Mouse (Mus musculus): ENCODE results near the gene Pef1. TPM values are rescaled to one million over a fixed set of nuclear protein-coding genes. Genes with fewer than 3 reads are reported as not detected.
A peak's percentile ranks its signal among the peaks of the same experiment; 100 is the strongest.

Pef1 gene
- polyA plus RNA-seq, 1 experiment from 2014 or later = 66.5 TPM

DNA sequence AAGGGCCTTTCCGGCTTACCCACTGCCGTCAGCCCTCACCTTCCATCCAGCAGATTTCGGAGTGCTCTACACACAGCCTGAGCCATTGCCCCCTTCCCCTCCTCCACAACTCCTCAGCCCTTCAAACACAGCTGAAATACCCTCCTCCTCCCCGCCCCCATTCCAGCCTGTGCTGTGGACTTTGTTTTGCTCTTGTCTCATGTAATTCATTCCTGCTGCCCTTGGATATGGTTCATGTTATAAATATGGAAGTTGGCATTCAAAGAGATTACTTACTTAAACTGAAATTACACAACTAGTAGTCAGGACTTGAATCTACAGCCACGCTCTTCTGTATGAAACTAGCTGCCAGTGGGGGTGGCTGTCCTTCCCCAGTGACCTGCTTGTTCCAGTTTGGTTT, 20.7 kb downstream of the Pef1 start:
- Histone ChIP-seq H3K27me3 (no peaks in the 10 kb centered on the region), H3K27ac (0 out of 2 replicates have a peak overlapping the region, but pooled peaks have one; percentile 49), H3K4me1 (peaks cover 10% of the 10 kb centered on the region), H3K9me3 (no peaks in the 10 kb centered on the region), H3K9ac (0 out of 2 replicates have a peak overlapping the region, but pooled peaks have one; percentile 40), H3K36me3 (peaks cover 71% of the 10 kb centered on the region), H3K4me3 (no peak overlapping the region), H3K4me2 (no peak overlapping the region)
- 64% methylated on average over 5 of the region's 5 CpGs for WGBS
- ATAC-seq (ENCODE audit: insufficient number of reproducible peaks, insufficient read depth, low FRiP score, low TSS enrichment, low read depth) = no peak

- Histone ChIP-seq H3K36me3 (peaks cover 71% of the 10 kb centered on the region), H3K9me3 (no peaks in the 10 kb centered on the region), H3K4me1 (peaks cover 10% of the 10 kb centered on the region), H3K27me3 (no peaks in the 10 kb centered on the region), H3K27ac (no peak overlapping the region), H3K9ac (no peak overlapping the region), H3K4me3 (no peak overlapping the region), H3K4me2 (no peak overlapping the region)
- no peak for ATAC-seq (ENCODE audit: insufficient number of reproducible peaks, insufficient read depth, low FRiP score, low TSS enrichment, low read depth)
- 83% methylated on average over 4 of the region's 4 CpGs for WGBS
Measured at GRCm38 (mm10) chr4:130124110-130124509, 21.8 kb downstream of the Pef1 start.

DNA sequence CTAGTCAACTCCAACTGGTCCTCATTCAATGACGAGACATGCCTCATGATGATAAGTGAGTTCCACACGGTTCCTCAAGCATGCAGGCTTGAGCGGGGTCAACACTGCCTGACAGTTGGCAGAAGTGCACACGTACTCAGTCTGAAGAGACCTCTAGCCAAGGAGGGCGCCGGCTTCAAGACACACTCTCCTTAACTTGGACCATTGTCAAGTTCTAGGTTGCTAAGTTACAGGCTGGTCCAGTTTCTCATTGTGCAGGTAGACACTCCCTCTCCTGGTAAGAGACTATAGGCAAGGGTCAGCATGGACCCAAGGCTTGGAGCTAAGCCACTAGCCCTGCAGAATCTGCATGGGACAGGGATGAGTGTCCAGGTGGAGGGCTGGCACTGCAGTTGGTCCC, 22.8 kb downstream of the Pef1 start:
- H3K27ac ChIP-seq = no peak overlapping the region
- no peak for ATAC-seq (ENCODE audit: insufficient number of reproducible peaks, insufficient read depth, low FRiP score, low TSS enrichment, low read depth)
- WGBS = 93% methylated on average over 6 of the region's 6 CpGs

GRCm38 (mm10) chr4:130125935-130126334, 23.6 kb downstream of the Pef1 start:
- Histone ChIP-seq H3K27ac (no peak overlapping the region), H3K9me3 (no peaks in the 10 kb centered on the region), H3K27me3 (no peaks in the 10 kb centered on the region), H3K36me3 (peaks cover 71% of the 10 kb centered on the region), H3K4me3 (no peak overlapping the region), H3K4me2 (no peak overlapping the region), H3K9ac (no peak overlapping the region), H3K4me1 (peaks cover 21% of the 10 kb centered on the region)
- no peak for ATAC-seq (ENCODE audit: insufficient number of reproducible peaks, insufficient read depth, low FRiP score, low TSS enrichment, low read depth)
- WGBS = 18% methylated on average over 5 of the region's 5 CpGs

More for the DNA sequence above, 22.8 kb downstream of the Pef1 start:
- Histone ChIP-seq H3K27me3 (no peaks in the 10 kb centered on the region), H3K9ac (no peak overlapping the region), H3K36me3 (peaks cover 71% of the 10 kb centered on the region), H3K9me3 (no peaks in the 10 kb centered on the region), H3K4me1 (peaks cover 13% of the 10 kb centered on the region), H3K4me2 (no peak overlapping the region), H3K4me3 (no peak overlapping the region)

- 88% methylated on average over 5 of the region's 5 CpGs for WGBS
- no peak overlapping the region for H3K4me3 ChIP-seq
Measured at GRCm38 (mm10) chr4:130128907-130129306, 26.5 kb downstream of the Pef1 start.

GRCm38 (mm10) chr4:130130082-130130481, 27.7 kb downstream of the Pef1 start:
- Histone ChIP-seq H3K27me3 (peaks cover 5% of the 10 kb centered on the region; the same call in 1 of the 2 replicates), H3K4me2 (no peak overlapping the region)

More at GRCm38 (mm10) chr4:130128907-130129306, 26.5 kb downstream of the Pef1 start:
- no peak for ATAC-seq (ENCODE audit: insufficient number of reproducible peaks, insufficient read depth, low FRiP score, low TSS enrichment, low read depth)
- Histone ChIP-seq H3K4me1 (peaks cover 19% of the 10 kb centered on the region), H3K4me2 (no peak overlapping the region), H3K36me3 (peaks cover 41% of the 10 kb centered on the region), H3K9me3 (no peaks in the 10 kb centered on the region), H3K9ac (no peak overlapping the region), H3K27me3 (no peaks in the 10 kb centered on the region), H3K27ac (no peak overlapping the region)

GRCm38 (mm10) chr4:130130641-130131350, 28.4 kb downstream of the Pef1 start:
- H3K36me3 ChIP-seq = peaks cover 23% of the 10 kb centered on the region
- no peaks in the 10 kb centered on the region for H3K9me3 ChIP-seq
- H3K4me1 ChIP-seq = peaks cover 30% of the 10 kb centered on the region
- 47% methylated on average over 13 of the region's 13 CpGs for WGBS
- H3K9ac ChIP-seq = no peak overlapping the region
- peaks cover 10% of the 10 kb centered on the region; the same call in 1 of the 2 replicates for H3K27me3 ChIP-seq
- no peak overlapping the region for H3K4me3 ChIP-seq
- H3K4me2 ChIP-seq = no peak overlapping the region
- no peak overlapping the region for H3K27ac ChIP-seq
- ATAC-seq (ENCODE audit: insufficient number of reproducible peaks, insufficient read depth, low FRiP score, low TSS enrichment, low read depth) = no peak

More at GRCm38 (mm10) chr4:130130082-130130481, 27.7 kb downstream of the Pef1 start:
- H3K36me3 ChIP-seq = peaks cover 30% of the 10 kb centered on the region
- WGBS = 80% methylated on average over 10 of the region's 10 CpGs
- H3K9me3 ChIP-seq = no peaks in the 10 kb centered on the region
- ATAC-seq (ENCODE audit: insufficient number of reproducible peaks, insufficient read depth, low FRiP score, low TSS enrichment, low read depth) = no peak
- peaks cover 26% of the 10 kb centered on the region for H3K4me1 ChIP-seq
- H3K27ac ChIP-seq = no peak overlapping the region
- H3K4me3 ChIP-seq = no peak overlapping the region
- no peak overlapping the region for H3K9ac ChIP-seq

DNA sequence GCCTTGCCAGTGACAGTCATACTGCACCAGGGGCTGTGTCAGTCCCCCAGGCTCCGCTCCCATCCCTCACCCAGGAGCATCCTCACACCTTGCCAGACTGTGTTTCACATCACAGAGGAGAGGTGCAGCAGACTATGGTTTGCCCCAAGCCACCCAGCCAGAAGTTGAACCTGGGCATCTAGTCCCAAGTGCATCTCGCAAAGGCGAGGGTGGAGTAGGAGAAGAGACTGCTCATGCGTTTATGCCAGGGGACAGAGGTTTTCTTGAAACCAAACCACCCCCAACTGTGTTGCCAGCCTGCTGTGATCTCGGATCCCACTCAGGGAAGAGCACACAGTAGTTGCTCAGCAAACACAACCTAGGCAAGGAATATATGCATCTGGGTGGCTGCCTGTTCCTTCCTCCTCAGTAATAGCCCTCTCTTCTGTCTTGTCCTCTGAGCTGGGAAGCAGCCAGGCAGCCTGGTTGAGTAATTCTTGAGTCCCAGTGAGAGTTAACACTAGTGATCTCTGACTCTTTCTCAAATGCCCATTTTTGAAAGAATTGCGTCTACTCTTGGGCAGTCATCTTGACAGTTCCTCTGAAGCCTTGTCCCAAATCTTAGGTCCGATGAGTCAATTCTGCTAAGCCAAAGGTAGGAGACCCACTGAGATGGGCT, 29.2 kb downstream of the Pef1 start:
- Histone ChIP-seq H3K27me3 (peaks cover 14% of the 10 kb centered on the region), H3K9ac (no peak overlapping the region), H3K4me1 (peaks cover 30% of the 10 kb centered on the region), H3K27ac (no peak overlapping the region), H3K4me3 (no peak overlapping the region), H3K9me3 (no peaks in the 10 kb centered on the region), H3K36me3 (peaks cover 15% of the 10 kb centered on the region), H3K4me2 (no peak overlapping the region)
- WGBS = 88% methylated on average over 7 of the region's 7 CpGs
- no peak for ATAC-seq (ENCODE audit: insufficient number of reproducible peaks, insufficient read depth, low FRiP score, low TSS enrichment, low read depth)

GRCm38 (mm10) chr4:130133399-130133798, 31.0 kb downstream of the Pef1 start:
- Histone ChIP-seq H3K36me3 (no peaks in the 10 kb centered on the region), H3K9ac (no peak overlapping the region), H3K4me2 (no peak overlapping the region), H3K27ac (no peak overlapping the region), H3K4me3 (no peak overlapping the region), H3K27me3 (peaks cover 32% of the 10 kb centered on the region), H3K4me1 (peaks cover 33% of the 10 kb centered on the region), H3K9me3 (no peaks in the 10 kb centered on the region)
- ATAC-seq (ENCODE audit: insufficient number of reproducible peaks, insufficient read depth, low FRiP score, low TSS enrichment, low read depth) = no peak
- 48% methylated on average over 6 of the region's 6 CpGs for WGBS

- peaks cover 79% of the 10 kb centered on the region for H3K27me3 ChIP-seq
- no peak overlapping the region for H3K27ac ChIP-seq
- no peaks in the 10 kb centered on the region for H3K9me3 ChIP-seq
- H3K4me1 ChIP-seq = peaks cover 26% of the 10 kb centered on the region
- no peaks in the 10 kb centered on the region for H3K36me3 ChIP-seq
- ATAC-seq (ENCODE audit: insufficient number of reproducible peaks, insufficient read depth, low FRiP score, low TSS enrichment, low read depth) = no peak
- under 1% methylated on average over 52 of the region's 57 CpGs for WGBS
- peak overlapping the region; percentile 58 for H3K9ac ChIP-seq
- H3K4me3 ChIP-seq = peak overlapping the region; percentile 40
- peak overlapping the region; percentile 69 for H3K4me2 ChIP-seq
Measured at GRCm38 (mm10) chr4:130138441-130139213, 36.3 kb downstream of the Pef1 start.

DNA sequence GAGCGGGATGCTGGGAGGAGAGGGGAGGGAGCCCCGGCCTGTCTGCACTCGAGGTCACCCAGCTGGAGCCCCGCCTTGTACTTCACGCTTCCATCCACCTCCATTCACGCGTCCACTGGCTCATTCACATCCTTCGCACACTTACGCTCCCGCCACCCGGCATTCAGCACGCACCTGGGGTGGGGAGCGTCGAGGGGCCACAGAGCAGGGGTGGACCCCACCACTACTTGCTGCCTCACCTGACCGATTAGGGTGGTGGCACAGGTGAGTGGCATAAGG, 36.8 kb downstream of the Pef1 start, which contains the start of gene Hcrtr1:
Gene Hcrtr1 (minus strand): TSS at position 146 of the 279 bp plus-strand sequence.
- H3K27me3 ChIP-seq = peaks cover 79% of the 10 kb centered on the region
- WGBS = 2% methylated on average over 13 of the region's 15 CpGs
- H3K4me3 ChIP-seq = peak within 1 kb of the TSS; percentile 40

More for the DNA sequence above, 36.8 kb downstream of the Pef1 start, which contains the start of gene Hcrtr1:
- Histone ChIP-seq H3K9ac (peak within 1 kb of the TSS; percentile 58), H3K36me3 (no peaks in the 10 kb centered on the region), H3K4me1 (peaks cover 24% of the 10 kb centered on the region), H3K4me2 (peak within 1 kb of the TSS; percentile 69), H3K9me3 (no peaks in the 10 kb centered on the region), H3K27ac (no peak within 1 kb of the TSS)
- no peak for ATAC-seq (ENCODE audit: insufficient number of reproducible peaks, insufficient read depth, low FRiP score, low TSS enrichment, low read depth)

All from embryonic facial prominence, embryonic 13.5 days (tissue).